Comparison of ENCODE assay signal across 33 mouse cellular contexts in genomic region chr4:94692175-94692574, GRCm38 (mm10). TPM values are rescaled to one million over a fixed set of nuclear protein-coding genes. Genes with fewer than 3 reads are reported as not detected.
"Had no signal": no experiment of that assay in that cellular context is flagged by ENCODE, and none has a peak within 500 bp of the region (broad histone marks: within the 10 kb centered on the region; RNA-seq: fewer than 3 reads in every experiment).

No protein-coding gene starts in this region.

- H3K9me3 ChIP-seq: heart, embryonic 13.5 days; heart, embryonic 15.5 days; hindbrain, embryonic 13.5 days; hindbrain, embryonic 15.5 days; limb, embryonic 13.5 days; limb, embryonic 15.5 days; liver, embryonic 12.5 days had no signal

- H3K4me1 ChIP-seq: heart, embryonic 15.5 days; hindbrain, embryonic 13.5 days; hindbrain, embryonic 15.5 days; limb, embryonic 13.5 days; limb, embryonic 15.5 days; liver, embryonic 12.5 days had no signal

- H3K4me2 ChIP-seq: heart, embryonic 11.5 days; heart, embryonic 13.5 days; heart, embryonic 15.5 days; hindbrain, embryonic 13.5 days; hindbrain, embryonic 15.5 days; limb, embryonic 13.5 days; limb, embryonic 15.5 days; liver, embryonic 12.5 days had no signal

- H3K36me3 ChIP-seq: heart, embryonic 15.5 days had no signal

- H3K9ac ChIP-seq: heart, embryonic 13.5 days; heart, embryonic 15.5 days; hindbrain, embryonic 13.5 days; hindbrain, embryonic 15.5 days; limb, embryonic 13.5 days; limb, embryonic 15.5 days; liver, embryonic 12.5 days had no signal

- H3K27ac ChIP-seq: heart, embryonic 15.5 days; hindbrain, embryonic 13.5 days; hindbrain, embryonic 15.5 days; hindbrain, postnatal 0 days; limb, embryonic 13.5 days; limb, embryonic 15.5 days; liver, embryonic 12.5 days had no signal

- ATAC-seq: hindbrain, postnatal 0 days; intestine, embryonic 16.5 days; liver, embryonic 12.5 days had no signal

- H3K4me3 ChIP-seq: heart, adult 2 months; heart, embryonic 13.5 days; heart, embryonic 15.5 days; hindbrain, embryonic 13.5 days; hindbrain, embryonic 15.5 days; limb, embryonic 13.5 days; limb, embryonic 15.5 days; liver, embryonic 12.5 days had no signal

- DNase-seq: gastrocnemius, postnatal 14 days; gastrocnemius, postnatal 36 days; heart, adult 11 months; heart, adult 2 months; heart, postnatal 14 days; heart, postnatal 36 days; kidney, adult 18-20 months; kidney, postnatal 25 days; layer of hippocampus, adult 9-11 months; layer of hippocampus, postnatal 36 days; left cerebral cortex, postnatal 4 days had no signal

- H3K27me3 ChIP-seq: heart, embryonic 13.5 days; heart, embryonic 15.5 days; hindbrain, embryonic 13.5 days; hindbrain, embryonic 15.5 days; limb, embryonic 13.5 days; limb, embryonic 15.5 days; liver, embryonic 12.5 days had no signal

RNA-seq across cellular contexts. Expression of gene Lrrc19, which starts 42.2 kb away (rescaled TPM):
- total RNA-seq: gastrocnemius, adult 18-20 months; gastrocnemius, adult 8-10 months; gastrocnemius, postnatal 14 days; gastrocnemius, postnatal 36 days; heart, adult 2 months; heart, postnatal 14 days; heart, postnatal 36 days; hematopoietic stem cell, adult 5-6 weeks; hindbrain, postnatal 0 days; layer of hippocampus, adult 18-20 months; layer of hippocampus, adult 8-10 months; layer of hippocampus, postnatal 14 days; layer of hippocampus, postnatal 36 days; left cerebral cortex, adult 18-20 months; left cerebral cortex, adult 8-10 months; left cerebral cortex, postnatal 10 days; left cerebral cortex, postnatal 25 days; left cerebral cortex, postnatal 4 days had no signal
- polyA plus RNA-seq: gonadal fat pad, adult 2 months; heart, adult 2 months; liver, adult 2 months had no signal
